Mouse (Mus musculus) splenic B cell, adult 2 months (primary cell): ENCODE data around the gene Kif23.

Source experiments
- DNase-seq: peaks from one replicate; pipeline ENCODE4 v3.0.0-alpha.2; 2011; ENCODE audit warnings: low read depth, low spot score
- H3K27me3 ChIP-seq: 2 replicates; pipeline ENCODE4 v1.6.1; 2012; ENCODE audit warnings: mild to moderate bottlenecking, low read length, moderate library complexity, mixed read lengths; ENCODE audit not compliant: control insufficient read depth, poor library complexity, insufficient read depth, severe bottlenecking
- H3K36me3 ChIP-seq: 2 replicates; pipeline ENCODE4 v1.6.1; 2012; ENCODE audit warnings: mild to moderate bottlenecking, low read length, moderate library complexity, mixed read lengths; ENCODE audit not compliant: control insufficient read depth, poor library complexity, insufficient read depth, severe bottlenecking

The Kif23 gene

DNA sequence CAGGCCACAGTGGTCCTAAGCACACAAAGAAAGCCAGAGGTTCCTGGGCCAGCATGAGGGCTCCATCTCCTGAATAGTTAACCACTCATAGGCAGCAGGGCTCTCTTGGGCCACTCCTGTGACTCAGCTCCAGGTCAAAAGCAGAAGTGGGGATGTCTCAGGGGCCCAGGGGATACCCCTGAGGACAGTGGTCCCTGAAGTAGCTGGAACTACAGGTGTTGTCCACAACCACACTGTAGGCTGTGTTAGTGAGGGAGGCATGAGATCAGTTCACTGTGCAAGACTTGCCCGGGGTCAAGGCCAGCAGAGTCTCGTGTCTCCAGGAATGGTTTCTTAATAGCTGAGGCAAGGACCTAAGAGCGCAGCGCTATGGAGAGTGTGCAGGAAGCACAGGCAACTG lies 45.0 kb downstream of the Kif23 start:
- Histone ChIP-seq H3K27me3 (no peaks in the 10 kb centered on the region), H3K36me3 (no peaks in the 10 kb centered on the region)
- DNase-seq = peak; percentile 56

GRCm38 (mm10) chr9:61899804-61900203 lies 46.8 kb downstream of the Kif23 start:
- H3K27me3 ChIP-seq = no peaks in the 10 kb centered on the region
- peak; percentile 78 for DNase-seq
- no peaks in the 10 kb centered on the region for H3K36me3 ChIP-seq

DNA sequence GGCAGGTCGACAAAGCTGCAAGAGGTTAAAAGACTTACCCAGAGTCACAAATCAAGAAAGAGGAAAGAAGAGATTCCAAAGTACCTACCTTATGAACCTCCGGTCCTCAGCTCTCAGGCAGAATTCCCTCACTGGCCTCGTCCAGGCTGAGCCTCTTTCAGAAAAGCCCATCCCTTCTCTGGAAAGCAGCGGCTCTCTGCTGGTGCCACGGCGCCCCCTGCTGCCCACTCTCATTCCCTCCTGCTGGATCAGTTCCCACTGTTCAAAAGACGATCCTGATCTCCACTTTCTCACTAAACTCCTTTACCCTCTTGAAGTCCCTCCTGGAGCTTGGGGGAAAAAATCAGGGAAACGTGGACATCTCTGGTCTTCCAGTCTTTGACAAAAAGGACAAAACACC lies 48.2 kb downstream of the Kif23 start:
- H3K27me3 ChIP-seq = no peaks in the 10 kb centered on the region
- peak; percentile 76 for DNase-seq
- H3K36me3 ChIP-seq = no peaks in the 10 kb centered on the region

DNA sequence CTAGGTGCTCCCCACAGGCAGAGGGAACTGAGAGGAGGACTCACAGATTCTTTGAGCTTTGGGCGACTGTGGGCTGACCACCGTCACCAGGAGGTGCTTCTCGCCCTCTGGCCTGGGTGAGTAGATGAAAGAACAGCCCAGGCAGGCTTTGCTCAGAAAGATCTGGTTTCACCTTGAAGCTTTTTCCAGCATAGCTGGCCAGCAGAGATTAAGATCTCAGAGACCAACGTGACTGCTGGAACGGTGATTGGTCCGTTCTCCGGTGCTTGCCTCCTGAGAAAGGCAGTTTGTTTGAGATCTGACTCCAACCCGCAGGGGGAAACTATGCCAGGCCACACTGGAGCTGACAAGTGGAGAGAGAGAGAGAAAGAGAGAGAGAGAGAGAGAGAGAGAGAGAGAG lies 51.6 kb downstream of the Kif23 start:
- Histone ChIP-seq H3K36me3 (no peaks in the 10 kb centered on the region), H3K27me3 (no peaks in the 10 kb centered on the region)
- DNase-seq = no peak

DNA sequence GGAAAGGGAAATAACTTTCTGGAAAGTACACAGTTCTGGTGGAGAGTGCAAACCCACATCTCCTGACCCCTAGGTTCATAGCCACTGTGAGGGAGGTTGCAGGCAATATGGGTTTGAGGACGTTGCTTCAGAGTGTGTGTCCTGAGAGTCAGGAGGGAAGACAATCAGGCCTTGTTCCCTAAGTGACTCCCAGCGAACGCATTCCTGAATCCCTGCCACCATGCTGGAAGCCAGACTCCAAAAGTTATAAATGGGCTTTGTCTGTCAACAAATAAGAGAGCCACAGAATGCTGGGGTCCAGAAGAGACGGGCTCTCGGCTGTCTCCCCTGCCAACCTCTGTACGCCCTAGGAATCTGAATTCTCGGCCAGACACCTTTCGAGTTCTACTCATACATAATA lies 56.7 kb downstream of the Kif23 start:
- DNase-seq = no peak
- Histone ChIP-seq H3K27me3 (no peaks in the 10 kb centered on the region), H3K36me3 (no peaks in the 10 kb centered on the region)

- H3K36me3 ChIP-seq = no peaks in the 10 kb centered on the region
- DNase-seq = no peak
These were observed 58.8 kb downstream of the Kif23 start for GRCm38 (mm10) chr9:61887661-61888379.

GRCm38 (mm10) chr9:61885964-61886363 lies 60.6 kb downstream of the Kif23 start:
- Histone ChIP-seq H3K27me3 (no peaks in the 10 kb centered on the region), H3K36me3 (no peaks in the 10 kb centered on the region)
- DNase-seq = no peak

More at GRCm38 (mm10) chr9:61887661-61888379, 58.8 kb downstream of the Kif23 start:
- H3K27me3 ChIP-seq = no peaks in the 10 kb centered on the region

DNA sequence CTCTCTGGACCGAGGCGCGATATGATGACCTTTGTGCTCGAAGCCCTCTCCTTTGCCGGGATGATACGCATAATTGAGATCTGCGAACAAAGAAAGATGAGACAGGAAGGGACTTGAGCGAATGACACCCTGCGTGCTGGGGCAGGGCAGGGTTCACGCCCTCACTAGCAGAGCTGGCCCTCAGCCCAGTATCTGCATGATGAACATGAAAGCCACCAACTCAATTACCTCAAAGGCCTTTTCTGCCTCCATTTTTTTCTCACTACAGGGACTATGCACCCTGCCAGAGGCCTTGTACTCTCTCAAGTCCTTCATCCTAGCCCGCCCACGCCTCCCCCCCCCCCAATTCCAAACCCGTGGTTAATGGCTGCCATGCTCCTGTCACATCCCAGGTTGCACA lies 61.6 kb downstream of the Kif23 start:
- Histone ChIP-seq H3K36me3 (no peaks in the 10 kb centered on the region), H3K27me3 (no peaks in the 10 kb centered on the region)
- DNase-seq = no peak

DNA sequence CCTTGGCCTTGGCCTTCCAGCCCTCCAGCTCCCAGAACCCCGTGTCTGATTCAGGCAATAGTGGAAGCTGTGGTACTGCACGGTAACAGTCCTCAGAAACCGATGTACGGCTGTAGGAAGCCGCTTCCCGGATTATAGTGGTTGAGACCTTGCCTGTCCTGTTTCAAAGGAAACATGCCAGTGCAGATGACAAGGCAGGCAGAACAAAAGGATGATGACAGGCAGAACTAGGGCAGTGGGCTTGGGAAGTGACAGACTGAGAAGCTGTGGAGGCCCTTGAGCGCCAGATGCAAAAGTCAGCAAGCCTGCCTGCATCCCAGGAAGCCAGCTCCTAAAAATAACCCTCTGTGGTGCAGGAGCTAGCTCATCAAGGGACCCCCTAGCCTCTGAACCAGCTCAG lies 62.2 kb downstream of the Kif23 start:
- H3K36me3 ChIP-seq = no peaks in the 10 kb centered on the region
- H3K27me3 ChIP-seq = no peaks in the 10 kb centered on the region
- DNase-seq = no peak

GRCm38 (mm10) chr9:61882179-61882578 lies 64.4 kb downstream of the Kif23 start:
- Histone ChIP-seq H3K36me3 (no peaks in the 10 kb centered on the region), H3K27me3 (no peaks in the 10 kb centered on the region)
- DNase-seq = peak; percentile 25

DNA sequence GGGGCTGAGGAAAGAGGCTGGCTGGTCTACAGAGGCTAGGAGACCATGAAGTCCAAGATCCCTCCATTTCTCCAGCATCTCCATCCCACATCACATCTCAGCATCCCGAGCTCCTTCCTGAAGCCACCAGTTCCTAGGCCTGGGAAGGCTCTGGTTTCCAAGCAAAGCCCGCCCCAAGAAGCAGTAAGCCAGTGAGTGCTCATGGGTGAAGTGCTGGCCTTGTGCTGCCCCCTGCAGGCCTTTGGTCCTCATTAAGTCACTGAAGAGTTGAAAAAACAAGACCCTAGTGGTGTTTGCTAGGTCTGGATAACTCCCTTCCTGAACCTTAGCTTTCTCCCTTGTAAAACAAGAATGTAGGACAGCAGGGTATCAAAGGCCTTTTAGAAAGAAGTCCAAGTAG lies 67.7 kb downstream of the Kif23 start:
- DNase-seq = peak; percentile 66
- H3K36me3 ChIP-seq = no peaks in the 10 kb centered on the region
- H3K27me3 ChIP-seq = no peaks in the 10 kb centered on the region

GRCm38 (mm10) chr9:61877373-61878112 lies 69.0 kb downstream of the Kif23 start:
- Histone ChIP-seq H3K36me3 (no peaks in the 10 kb centered on the region), H3K27me3 (no peaks in the 10 kb centered on the region)
- DNase-seq = no peak

- no peak for DNase-seq
- Histone ChIP-seq H3K27me3 (no peaks in the 10 kb centered on the region), H3K36me3 (no peaks in the 10 kb centered on the region)
These were observed 73.2 kb downstream of the Kif23 start for GRCm38 (mm10) chr9:61873325-61873724.

DNA sequence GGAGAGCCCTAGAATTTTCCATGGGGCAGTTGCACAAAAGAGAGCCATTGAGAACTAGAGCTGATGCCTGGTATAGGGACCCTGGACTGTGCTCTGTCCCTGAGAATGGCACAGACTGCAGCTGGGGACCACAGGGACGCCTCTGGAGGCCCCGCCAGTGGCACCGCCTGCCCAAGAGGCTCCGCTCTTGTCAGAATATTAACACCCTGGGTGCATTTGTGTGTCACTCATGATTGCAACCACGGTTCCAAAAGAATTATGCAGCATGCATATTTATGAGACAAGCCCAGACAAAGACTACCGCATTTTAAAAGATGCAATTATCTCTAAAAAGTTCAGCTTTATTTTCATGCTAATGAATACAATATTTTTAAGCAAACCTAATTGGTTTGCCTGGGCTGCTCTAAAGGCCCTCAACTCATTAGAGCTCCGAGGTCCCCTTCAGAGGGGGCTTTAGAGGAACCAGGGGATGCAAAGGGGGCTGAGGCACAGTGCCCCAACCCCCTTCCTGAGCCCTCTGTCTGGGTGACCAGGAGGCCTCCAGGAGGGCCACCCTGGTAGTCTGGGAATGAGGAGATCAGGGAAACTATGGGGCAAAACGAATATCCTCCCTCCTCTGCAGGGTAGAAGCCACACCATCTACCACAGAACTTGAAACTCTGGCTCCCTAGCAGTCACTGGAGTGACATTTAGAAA lies 74.2 kb downstream of the Kif23 start:
- no peak for DNase-seq
- H3K36me3 ChIP-seq = no peaks in the 10 kb centered on the region
- no peaks in the 10 kb centered on the region for H3K27me3 ChIP-seq

DNA sequence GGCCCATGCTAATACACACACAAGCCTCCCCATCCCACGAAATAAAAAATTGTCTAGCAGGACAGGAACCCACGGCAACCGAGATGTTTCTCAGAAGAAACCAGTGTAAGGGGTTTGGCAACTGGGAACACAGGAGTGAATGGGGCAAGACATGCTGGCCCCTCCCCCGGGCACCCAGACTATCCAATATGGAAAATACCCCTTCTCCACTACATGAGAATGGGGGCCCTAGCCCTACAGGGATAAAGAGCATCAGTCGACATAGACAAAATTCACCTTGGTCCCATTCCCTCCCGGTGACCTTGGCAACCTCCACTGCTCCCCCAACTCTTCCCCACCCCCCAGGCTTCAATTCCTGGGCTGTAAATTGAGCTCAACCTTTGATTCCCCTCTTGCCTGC lies 74.7 kb downstream of the Kif23 start:
- Histone ChIP-seq H3K27me3 (no peaks in the 10 kb centered on the region), H3K36me3 (no peaks in the 10 kb centered on the region)
- DNase-seq = no peak
